Mouse (Mus musculus): ENCODE data around the gene Polh.

Polh gene

DNA sequence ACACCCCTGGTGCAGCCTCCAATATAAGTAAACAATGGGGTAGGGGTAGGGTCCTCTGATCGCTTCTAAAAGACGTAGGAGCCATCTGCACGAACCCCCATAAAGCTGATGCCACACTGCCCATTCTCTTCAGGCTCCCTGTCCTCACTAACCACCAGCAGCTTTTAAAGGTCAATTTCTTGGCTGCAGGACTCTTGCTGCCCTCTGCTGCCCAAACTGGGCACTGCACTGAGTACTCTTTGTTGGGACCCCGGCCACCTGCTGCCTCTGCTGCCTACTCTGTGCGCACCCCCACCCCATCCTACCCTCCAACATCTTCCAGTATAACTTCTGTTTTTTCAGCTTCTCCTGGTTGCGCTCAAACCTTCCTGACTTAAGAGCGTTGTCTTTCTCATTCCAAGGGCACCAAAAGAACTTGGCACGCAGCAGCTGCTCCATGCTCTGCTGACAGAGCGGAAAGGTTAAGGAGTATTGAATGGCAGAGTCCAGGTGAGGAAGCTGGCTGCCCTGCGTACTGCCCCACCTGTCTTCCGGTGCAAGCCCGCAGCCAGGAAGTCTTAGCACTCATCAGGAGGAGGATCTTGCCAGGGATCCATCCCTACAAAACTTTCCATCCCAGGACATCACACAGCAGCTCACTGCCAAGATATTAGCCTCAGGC lies 70.3 kb downstream of the Polh start:
- DNase-seq (ENCODE audit: low spot score in 2 of 2) = peak; percentile 38 to 44

DNA sequence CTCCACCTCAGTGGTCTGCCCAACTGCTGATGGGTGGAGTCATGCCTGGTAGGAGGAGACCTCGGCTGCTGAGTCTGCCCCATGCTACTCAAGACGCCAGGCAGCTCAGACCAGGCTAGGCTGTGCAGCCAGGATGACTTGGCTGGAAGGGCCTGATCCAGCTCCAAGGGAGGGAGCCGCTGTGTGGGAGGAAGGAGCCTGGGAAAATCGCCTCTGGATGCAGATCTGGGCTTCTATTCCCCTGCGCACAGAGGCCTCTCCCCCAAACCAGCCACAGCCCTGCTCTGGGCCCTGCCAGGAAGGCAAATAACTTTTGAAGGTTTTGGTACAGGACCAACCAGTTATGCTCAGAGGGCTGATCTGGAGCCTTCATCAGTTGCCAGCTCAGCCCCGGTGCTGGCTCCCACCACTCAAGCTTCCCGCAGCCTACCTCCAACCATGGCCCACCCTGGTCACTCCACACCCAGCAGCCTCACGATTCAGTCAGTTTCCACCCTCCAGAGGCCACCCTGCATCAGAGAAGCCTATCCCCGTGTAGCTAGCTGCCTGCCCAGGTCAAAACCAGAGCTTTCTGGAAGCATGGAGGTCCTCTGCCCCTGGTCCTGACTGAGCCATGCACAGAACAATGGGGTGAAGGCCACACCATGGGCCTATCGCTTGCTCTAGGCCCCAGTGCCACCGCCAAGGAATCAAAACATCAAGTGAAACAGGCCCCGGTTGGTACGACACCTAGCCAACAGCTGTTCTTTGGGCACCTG lies 72.5 kb downstream of the Polh start:
- DNase-seq (ENCODE audit: low spot score in 2 of 2) = peak in 1 of 2 experiments; percentile 19

DNA sequence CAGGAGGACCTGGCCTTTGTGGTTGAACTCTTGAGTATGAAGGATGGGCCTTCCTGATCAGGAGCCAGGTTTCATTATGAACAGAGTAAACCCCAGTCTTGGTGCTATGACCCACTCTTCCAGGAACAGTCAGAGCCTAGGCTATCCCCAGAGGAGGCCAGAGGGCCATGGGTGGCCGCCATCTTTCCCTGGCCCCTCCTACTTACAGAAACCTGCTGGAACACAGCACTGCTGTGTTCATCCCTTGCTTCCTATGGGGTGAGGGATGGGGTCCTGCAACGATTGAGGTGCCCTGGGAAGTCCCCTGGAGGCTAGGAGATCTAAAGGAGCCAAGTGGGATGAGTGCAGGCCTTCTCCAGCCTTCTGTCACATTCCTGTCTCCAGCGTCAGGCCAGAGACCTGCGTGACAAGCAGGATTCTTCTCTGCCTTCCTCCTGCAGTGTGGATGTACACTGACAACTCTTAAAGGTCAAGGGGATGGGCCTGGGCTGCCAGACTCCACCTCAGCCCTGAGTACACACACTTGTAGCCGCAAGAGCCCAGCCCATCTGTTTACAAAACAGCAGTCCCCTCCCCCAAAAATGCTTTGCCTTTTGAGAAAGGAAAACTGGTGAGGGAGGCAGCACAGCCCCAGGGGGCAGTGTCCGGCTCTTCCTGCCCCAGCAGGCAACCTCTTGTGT lies 74.5 kb downstream of the Polh start:
- DNase-seq (ENCODE audit: low spot score in 2 of 2) = no peak

DNA sequence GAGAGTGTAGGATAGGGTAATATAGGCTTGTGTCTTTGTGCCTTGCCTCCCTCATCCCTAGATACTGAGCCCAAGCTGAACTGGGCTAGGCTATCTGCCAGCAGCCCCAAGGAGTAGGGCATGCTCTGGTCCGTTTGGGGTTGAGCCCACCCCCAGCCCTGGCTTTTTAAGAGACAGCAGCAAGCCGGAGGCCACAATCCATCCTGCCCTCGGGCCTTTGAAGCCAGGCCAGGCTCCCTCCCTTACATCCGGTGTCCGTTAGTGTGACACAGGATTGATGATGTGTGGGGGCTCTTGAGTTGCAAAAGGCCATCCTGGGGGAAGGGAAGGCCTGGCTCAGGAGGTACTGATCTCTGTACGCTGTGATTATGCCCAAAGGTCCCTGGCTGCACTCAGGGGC lies 75.8 kb downstream of the Polh start:
- no peak for DNase-seq (ENCODE audit: low spot score in 2 of 2)

DNA sequence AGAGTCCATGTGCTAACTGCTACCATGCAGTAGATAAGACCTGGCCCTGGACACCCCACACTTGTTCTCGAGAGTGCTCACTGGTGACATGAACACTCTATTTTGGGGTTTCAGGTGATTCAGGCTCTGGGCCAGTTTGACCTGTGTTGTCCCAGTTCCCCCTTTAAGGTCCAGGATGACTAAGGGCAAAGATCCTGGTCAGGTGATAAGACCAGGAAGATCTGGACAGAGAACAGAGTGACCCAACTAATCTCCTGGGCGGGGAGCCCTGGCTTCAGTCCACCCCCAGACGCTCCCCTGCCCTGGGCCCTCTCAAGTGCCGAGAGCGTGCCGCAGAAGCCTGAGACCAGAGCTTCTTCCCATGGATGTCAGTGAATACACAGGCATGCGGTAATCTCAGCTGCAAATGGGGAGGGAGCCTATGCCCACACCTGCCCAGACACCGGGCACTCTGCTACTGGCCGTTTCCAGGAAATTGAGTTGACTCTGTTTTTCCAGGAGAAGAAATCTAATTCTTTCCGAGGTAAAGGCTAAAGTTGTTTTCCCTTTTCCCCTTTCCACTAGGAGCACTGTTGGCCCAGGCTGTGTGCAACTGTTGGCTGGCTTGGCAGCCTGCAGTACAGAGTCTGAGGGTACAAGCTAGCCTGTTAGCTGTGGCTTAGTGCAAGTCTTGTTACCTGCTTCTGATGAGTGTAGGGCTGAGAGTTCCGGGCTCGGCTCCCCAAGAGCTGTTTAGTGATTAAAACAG lies 78.3 kb downstream of the Polh start:
- DNase-seq (ENCODE audit: low spot score in 2 of 2) = no peak

DNA sequence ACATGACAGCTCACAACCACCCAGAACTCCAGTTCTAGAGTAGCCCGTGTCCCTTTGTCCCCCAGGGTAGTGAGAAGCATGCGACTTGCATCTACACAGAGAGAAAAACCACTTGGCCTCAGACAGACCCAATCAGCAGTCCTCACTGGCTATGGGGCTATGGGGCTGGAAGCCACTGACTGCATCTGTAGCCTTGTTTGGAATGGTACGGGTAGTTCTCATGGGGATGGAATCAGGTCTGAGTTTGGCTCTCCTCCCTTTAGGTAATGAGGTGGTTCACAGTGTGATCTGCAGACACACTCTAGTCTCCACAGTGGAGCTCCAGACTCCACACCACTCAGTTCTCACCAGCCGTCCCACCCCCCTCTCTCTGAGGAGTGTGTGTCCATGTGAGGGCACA lies 79.2 kb downstream of the Polh start:
- DNase-seq (ENCODE audit: low spot score in 2 of 2) = no peak

DNA sequence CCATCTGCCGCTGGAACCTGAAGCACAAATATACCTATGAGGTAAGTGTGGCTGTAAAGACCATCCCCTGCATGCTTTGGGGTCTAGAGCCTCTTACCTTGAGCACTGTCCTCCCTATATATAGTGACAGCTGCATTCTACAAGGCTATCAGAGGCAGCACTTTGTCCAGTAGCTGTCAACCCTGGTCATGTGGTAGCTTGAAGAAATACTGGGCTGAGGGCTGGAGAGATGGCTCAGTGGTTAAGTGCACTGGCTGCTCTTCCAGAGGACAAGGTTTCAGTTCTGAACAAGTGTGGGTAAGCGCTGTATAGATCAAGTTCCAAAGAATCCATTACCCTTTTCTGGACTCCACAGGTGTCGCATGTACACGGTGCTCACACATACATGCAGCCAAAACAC lies 79.7 kb downstream of the Polh start:
- no peak for DNase-seq (ENCODE audit: low spot score in 2 of 2)
